Mouse (Mus musculus): ENCODE results near the gene Stx8. TPM values are rescaled to one million over a fixed set of nuclear protein-coding genes. Genes with fewer than 3 reads are reported as not detected.
A peak's percentile ranks its signal among the peaks of the same experiment; 100 is the strongest.

Stx8 gene
- polyA plus RNA-seq, 1 experiment from 2014 or later, result 48.6 TPM

DNA sequence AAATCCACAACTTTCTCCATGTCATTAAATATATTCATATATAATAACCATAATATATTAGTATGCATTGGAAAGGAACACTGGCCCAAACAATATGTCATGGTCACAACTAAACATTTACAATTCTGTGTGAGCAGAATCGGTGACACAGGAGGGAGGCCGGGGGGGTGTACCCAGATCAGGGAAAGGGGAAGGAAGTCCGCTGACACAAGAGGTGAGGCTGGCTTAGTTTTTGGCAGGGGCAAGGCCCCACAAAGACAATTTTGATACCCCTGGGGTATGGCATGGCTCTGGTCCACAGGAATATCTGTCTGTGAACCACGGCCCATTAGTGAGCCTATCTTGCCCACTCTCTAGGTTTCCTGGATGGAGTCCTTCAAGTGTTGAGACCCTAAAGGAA is 243.5 kb downstream of the Stx8 start:
- TF ChIP-seq CTCF (IDR thresholded peaks at IDR 0.05; ENCODE audit: low read depth), result no peak
- Histone ChIP-seq H3K36me3 (ENCODE audit: insufficient read depth) (no peaks in the 10 kb centered on the region), H3K9ac (no peak overlapping the region), H3K4me1 (ENCODE audit: insufficient read depth) (peaks cover 28% of the 10 kb centered on the region), H3K4me2 (no peak overlapping the region), H3K27ac (ENCODE audit: low read depth) (no peak overlapping the region), H3K9me3 (ENCODE audit: low read depth, low read length) (no peaks in the 10 kb centered on the region), H3K4me3 (ENCODE audit: low read depth, low read length) (no peak overlapping the region), H3K27me3 (ENCODE audit: insufficient read depth, low read length) (no peaks in the 10 kb centered on the region)
- 76% methylated on average over 4 of the region's 4 CpGs for WGBS
- ATAC-seq (ENCODE audit: insufficient read depth) (no peak), DNase-seq (no peak)

- Histone ChIP-seq H3K9me3 (ENCODE audit: low read depth, low read length) (no peaks in the 10 kb centered on the region), H3K27me3 (ENCODE audit: insufficient read depth, low read length) (no peaks in the 10 kb centered on the region), H3K27ac (ENCODE audit: low read depth) (no peak overlapping the region), H3K4me1 (ENCODE audit: insufficient read depth) (peaks cover 34% of the 10 kb centered on the region), H3K4me3 (ENCODE audit: low read depth, low read length) (no peak overlapping the region), H3K9ac (no peak overlapping the region), H3K36me3 (ENCODE audit: insufficient read depth) (no peaks in the 10 kb centered on the region), H3K4me2 (no peak overlapping the region)
- no peak for DNase-seq
- no peak for ATAC-seq (ENCODE audit: insufficient read depth)
- no peak for TF ChIP-seq CTCF (IDR thresholded peaks at IDR 0.05; ENCODE audit: low read depth)
- WGBS, result 89% methylated on average over 5 of the region's 5 CpGs
These were observed 244.7 kb downstream of the Stx8 start for GRCm38 (mm10) chr11:68210714-68211113.

DNA sequence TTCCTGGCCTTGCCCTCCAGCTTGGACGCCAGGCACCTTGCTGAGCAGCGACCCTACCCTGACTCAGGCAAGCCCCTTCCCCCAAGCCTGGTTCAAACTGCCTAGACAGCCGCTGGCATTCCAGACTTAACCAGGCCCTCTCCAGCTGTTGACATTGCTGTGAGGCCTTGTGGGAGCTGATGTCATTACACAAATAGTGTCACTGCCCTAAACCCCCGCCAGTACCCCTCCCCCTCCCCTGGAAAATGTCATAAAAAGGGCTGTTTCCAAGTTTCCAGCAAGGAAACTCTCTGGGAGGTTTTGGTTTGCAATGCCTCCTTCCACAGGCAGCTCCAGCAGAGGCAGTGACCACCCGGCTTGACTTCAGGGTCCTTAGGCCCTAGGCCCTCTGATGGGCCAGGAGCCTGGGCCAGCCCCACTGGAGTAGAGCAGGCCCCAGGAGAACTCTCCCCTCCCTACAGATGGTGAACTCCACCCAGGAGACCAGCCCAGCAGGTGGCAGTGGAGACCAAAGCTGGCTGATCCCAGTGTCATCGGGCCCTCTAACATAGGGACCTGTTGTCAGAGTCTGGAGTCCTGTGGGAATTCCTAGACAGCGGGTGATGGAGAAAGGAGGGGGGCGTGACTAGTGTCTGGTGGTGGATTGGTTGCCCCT is 246.1 kb downstream of the Stx8 start:
- Histone ChIP-seq H3K4me1 (ENCODE audit: insufficient read depth) (peaks cover 37% of the 10 kb centered on the region), H3K9me3 (ENCODE audit: low read depth, low read length) (no peaks in the 10 kb centered on the region), H3K27ac (ENCODE audit: low read depth) (peak overlapping the region; percentile 67), H3K36me3 (ENCODE audit: insufficient read depth) (no peaks in the 10 kb centered on the region), H3K27me3 (ENCODE audit: insufficient read depth, low read length) (no peaks in the 10 kb centered on the region), H3K4me3 (ENCODE audit: low read depth, low read length) (no peak overlapping the region), H3K9ac (no peak overlapping the region), H3K4me2 (no peak overlapping the region)
- WGBS, result 23% methylated on average over 8 of the region's 8 CpGs
- DNase-seq, result peak; percentile 77
- ATAC-seq (ENCODE audit: insufficient read depth), result peak; percentile 64
- peak; percentile 74 for TF ChIP-seq CTCF (IDR thresholded peaks at IDR 0.05; ENCODE audit: low read depth)

- Histone ChIP-seq H3K9ac (no peak overlapping the region), H3K36me3 (ENCODE audit: insufficient read depth) (no peaks in the 10 kb centered on the region), H3K27me3 (ENCODE audit: insufficient read depth, low read length) (no peaks in the 10 kb centered on the region), H3K9me3 (ENCODE audit: low read depth, low read length) (no peaks in the 10 kb centered on the region), H3K4me2 (no peak overlapping the region), H3K4me1 (ENCODE audit: insufficient read depth) (peaks cover 28% of the 10 kb centered on the region), H3K27ac (ENCODE audit: low read depth) (no peak overlapping the region), H3K4me3 (ENCODE audit: low read depth, low read length) (no peak overlapping the region)
- DNase-seq (no peak), ATAC-seq (ENCODE audit: insufficient read depth) (no peak)
- TF ChIP-seq CTCF (IDR thresholded peaks at IDR 0.05; ENCODE audit: low read depth), result no peak
- WGBS, result 46% methylated on average over 3 of the region's 3 CpGs
These were observed 247.9 kb downstream of the Stx8 start for GRCm38 (mm10) chr11:68213896-68214295.

GRCm38 (mm10) chr11:68214496-68215205 is 248.7 kb downstream of the Stx8 start:
- H3K27ac ChIP-seq (ENCODE audit: low read depth), result no peak overlapping the region
- no peak for TF ChIP-seq CTCF (IDR thresholded peaks at IDR 0.05; ENCODE audit: low read depth)
- H3K4me2 ChIP-seq, result no peak overlapping the region
- peaks cover 27% of the 10 kb centered on the region for H3K4me1 ChIP-seq (ENCODE audit: insufficient read depth)
- ATAC-seq (ENCODE audit: insufficient read depth) (peak; percentile 3; the same call in 1 of the 2 replicates), DNase-seq (no peak)
- H3K9ac ChIP-seq, result no peak overlapping the region
- no peaks in the 10 kb centered on the region for H3K9me3 ChIP-seq (ENCODE audit: low read depth, low read length)
- H3K27me3 ChIP-seq (ENCODE audit: insufficient read depth, low read length), result no peaks in the 10 kb centered on the region
- no peaks in the 10 kb centered on the region for H3K36me3 ChIP-seq (ENCODE audit: insufficient read depth)
- no peak overlapping the region for H3K4me3 ChIP-seq (ENCODE audit: low read depth, low read length)
- WGBS, result 60% methylated on average over 9 of the region's 9 CpGs

DNA sequence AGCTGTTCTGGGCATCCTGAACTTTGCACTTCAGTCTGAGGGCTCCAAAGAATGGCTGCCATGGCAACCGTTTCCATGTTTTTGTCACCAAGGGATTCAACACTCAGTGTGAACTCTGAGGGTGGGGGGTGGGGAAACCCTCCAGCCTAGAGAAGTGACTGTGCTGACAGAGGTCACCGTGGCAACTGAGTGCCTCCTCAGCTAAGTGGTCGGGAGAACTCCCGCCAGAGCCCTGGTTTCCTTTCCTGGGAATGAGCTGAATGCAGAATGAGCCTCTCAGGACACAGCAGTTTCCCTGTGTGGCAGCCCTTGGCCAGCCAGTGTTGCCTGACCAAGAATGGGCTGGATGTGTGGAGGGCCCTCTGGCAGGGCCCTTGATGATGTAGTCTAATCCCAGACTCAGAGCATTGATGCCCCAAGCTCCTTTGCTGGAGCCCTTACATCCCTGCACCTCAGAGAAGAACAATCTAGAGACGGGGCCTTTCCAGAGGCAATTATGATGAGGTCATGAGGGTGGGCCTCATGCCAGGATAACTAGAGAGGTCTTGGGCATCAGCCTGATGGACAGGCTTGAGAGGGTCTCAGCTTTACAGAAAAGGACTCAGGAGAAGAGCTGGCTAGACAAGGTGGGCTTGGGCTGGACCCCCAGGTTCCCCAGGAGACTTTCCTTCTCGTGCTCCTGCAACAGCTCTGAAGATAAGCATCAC is 249.4 kb downstream of the Stx8 start:
- Histone ChIP-seq H3K27ac (ENCODE audit: low read depth) (peak overlapping the region; percentile 74), H3K4me3 (ENCODE audit: low read depth, low read length) (no peak overlapping the region), H3K27me3 (ENCODE audit: insufficient read depth, low read length) (no peaks in the 10 kb centered on the region), H3K4me2 (no peak overlapping the region), H3K9me3 (ENCODE audit: low read depth, low read length) (no peaks in the 10 kb centered on the region), H3K9ac (no peak overlapping the region), H3K4me1 (ENCODE audit: insufficient read depth) (peaks cover 27% of the 10 kb centered on the region), H3K36me3 (ENCODE audit: insufficient read depth) (no peaks in the 10 kb centered on the region)
- TF ChIP-seq CTCF (IDR thresholded peaks at IDR 0.05; ENCODE audit: low read depth), result no peak
- DNase-seq (peak; percentile 71), ATAC-seq (ENCODE audit: insufficient read depth) (peak; percentile 11; the same call in 1 of the 2 replicates)
- WGBS, result 23% methylated on average over 6 of the region's 6 CpGs

- Histone ChIP-seq H3K4me3 (ENCODE audit: low read depth, low read length) (no peak overlapping the region), H3K9me3 (ENCODE audit: low read depth, low read length) (no peaks in the 10 kb centered on the region), H3K4me2 (no peak overlapping the region), H3K36me3 (ENCODE audit: insufficient read depth) (no peaks in the 10 kb centered on the region), H3K9ac (no peak overlapping the region), H3K27me3 (ENCODE audit: insufficient read depth, low read length) (no peaks in the 10 kb centered on the region), H3K27ac (ENCODE audit: low read depth) (peak overlapping the region; percentile 74), H3K4me1 (ENCODE audit: insufficient read depth) (peaks cover 27% of the 10 kb centered on the region)
- no peak for TF ChIP-seq CTCF (IDR thresholded peaks at IDR 0.05; ENCODE audit: low read depth)
- DNase-seq, result peak; percentile 43
- no peak for ATAC-seq (ENCODE audit: insufficient read depth)
- WGBS, result 55% methylated on average over 11 of the region's 11 CpGs
These were observed 250.0 kb downstream of the Stx8 start for GRCm38 (mm10) chr11:68216041-68216440.
